Mouse (Mus musculus) common myeloid progenitor, adult 5-6 weeks (primary cell): ENCODE results near the gene Setdb2. TPM values are rescaled to one million over a fixed set of nuclear protein-coding genes. Genes with fewer than 3 reads are reported as not detected.
"Not testable (repeated sequence)": the region's sequence is repeated elsewhere in the genome, so short reads cannot be mapped to it uniquely, and the experiment has no call there.

ENCODE experiments used
- ATAC-seq: replicated peaks from 2 replicates; pipeline ENCODE4 v1.8.0; 2016; ENCODE audit warnings: low read depth, mild to moderate bottlenecking, moderate TSS enrichment, inconsistent platforms; ENCODE audit not compliant: poor library complexity, severe bottlenecking
- total RNA-seq: library from RNA; stranded (forward); fragments of 200-1000, 187-1606 nt; gene quantifications from 2 replicates; pipeline ENCODE4 v1.2.3, GENCODE M21; 2017

Gene Setdb2
- 32.4 and 49.0 TPM in 2 replicates for total RNA-seq

GRCm38 (mm10) chr14:59440558-59441471 is at the start of gene Setdb2, which contains the start of gene Cab39l:
Gene Setdb2, minus strand, starts transcription at chr14:59440884.
Gene Cab39l, plus strand, starts transcription at chr14:59440972.
- ATAC-seq = peak; percentile 95

- ATAC-seq = no peak
Measured at GRCm38 (mm10) chr14:59485247-59485810, 44.6 kb upstream of the Setdb2 start.

- no peak for ATAC-seq
Measured at GRCm38 (mm10) chr14:59478699-59479098, 38.0 kb upstream of the Setdb2 start.

GRCm38 (mm10) chr14:59470781-59471180 is 30.1 kb upstream of the Setdb2 start:
- peak; percentile 99 for ATAC-seq

GRCm38 (mm10) chr14:59467798-59468197 is 27.1 kb upstream of the Setdb2 start:
- peak; percentile 42; the same call in 1 of the 2 replicates for ATAC-seq

GRCm38 (mm10) chr14:59466503-59466902 is 25.8 kb upstream of the Setdb2 start:
- no peak for ATAC-seq

GRCm38 (mm10) chr14:59447981-59448380 is 7.3 kb upstream of the Setdb2 start:
- ATAC-seq = no peak

GRCm38 (mm10) chr14:59445421-59445820 is 4.7 kb upstream of the Setdb2 start:
- ATAC-seq = no peak

GRCm38 (mm10) chr14:59441472-59441805 is 755 bp upstream of the Setdb2 start:
- no peak for ATAC-seq

GRCm38 (mm10) chr14:59440039-59440438 is 645 bp downstream of the Setdb2 start:
- no peak for ATAC-seq

GRCm38 (mm10) chr14:59438505-59438904 is 2.2 kb downstream of the Setdb2 start:
- no peak for ATAC-seq

- no peak for ATAC-seq
Measured at GRCm38 (mm10) chr14:59437398-59437797, 3.3 kb downstream of the Setdb2 start.

GRCm38 (mm10) chr14:59435206-59435605 is 5.5 kb downstream of the Setdb2 start:
- no peak for ATAC-seq

GRCm38 (mm10) chr14:59433902-59434301 is 6.8 kb downstream of the Setdb2 start:
- no peak for ATAC-seq

GRCm38 (mm10) chr14:59430556-59430955 is 10.1 kb downstream of the Setdb2 start:
- no peak for ATAC-seq

GRCm38 (mm10) chr14:59422912-59423663 is 17.6 kb downstream of the Setdb2 start:
- no peak for ATAC-seq

- no peak for ATAC-seq
Measured at GRCm38 (mm10) chr14:59418171-59418570, 22.5 kb downstream of the Setdb2 start.

- not testable (repeated sequence) for ATAC-seq
Measured at GRCm38 (mm10) chr14:59414979-59415378, 25.7 kb downstream of the Setdb2 start.

GRCm38 (mm10) chr14:59396999-59397398 is 43.7 kb downstream of the Setdb2 start:
- peak; percentile 93 for ATAC-seq

GRCm38 (mm10) chr14:59395281-59395680 is 45.4 kb downstream of the Setdb2 start, which contains the start of gene Phf11c:
Gene Phf11c, minus strand, starts transcription at chr14:59395381.
- ATAC-seq = no peak

GRCm38 (mm10) chr14:59390181-59390580 is 50.5 kb downstream of the Setdb2 start:
- ATAC-seq = peak; percentile 52; the same call in 1 of the 2 replicates
